Mouse (Mus musculus) testis, postnatal 10 days (tissue): Measurements from ENCODE around the gene Leng1.

Source experiments
- DNase-seq: peaks from one replicate; pipeline ENCODE4 v3.0.0; 2021; ENCODE audit warnings: low spot score

The Leng1 gene

DNA sequence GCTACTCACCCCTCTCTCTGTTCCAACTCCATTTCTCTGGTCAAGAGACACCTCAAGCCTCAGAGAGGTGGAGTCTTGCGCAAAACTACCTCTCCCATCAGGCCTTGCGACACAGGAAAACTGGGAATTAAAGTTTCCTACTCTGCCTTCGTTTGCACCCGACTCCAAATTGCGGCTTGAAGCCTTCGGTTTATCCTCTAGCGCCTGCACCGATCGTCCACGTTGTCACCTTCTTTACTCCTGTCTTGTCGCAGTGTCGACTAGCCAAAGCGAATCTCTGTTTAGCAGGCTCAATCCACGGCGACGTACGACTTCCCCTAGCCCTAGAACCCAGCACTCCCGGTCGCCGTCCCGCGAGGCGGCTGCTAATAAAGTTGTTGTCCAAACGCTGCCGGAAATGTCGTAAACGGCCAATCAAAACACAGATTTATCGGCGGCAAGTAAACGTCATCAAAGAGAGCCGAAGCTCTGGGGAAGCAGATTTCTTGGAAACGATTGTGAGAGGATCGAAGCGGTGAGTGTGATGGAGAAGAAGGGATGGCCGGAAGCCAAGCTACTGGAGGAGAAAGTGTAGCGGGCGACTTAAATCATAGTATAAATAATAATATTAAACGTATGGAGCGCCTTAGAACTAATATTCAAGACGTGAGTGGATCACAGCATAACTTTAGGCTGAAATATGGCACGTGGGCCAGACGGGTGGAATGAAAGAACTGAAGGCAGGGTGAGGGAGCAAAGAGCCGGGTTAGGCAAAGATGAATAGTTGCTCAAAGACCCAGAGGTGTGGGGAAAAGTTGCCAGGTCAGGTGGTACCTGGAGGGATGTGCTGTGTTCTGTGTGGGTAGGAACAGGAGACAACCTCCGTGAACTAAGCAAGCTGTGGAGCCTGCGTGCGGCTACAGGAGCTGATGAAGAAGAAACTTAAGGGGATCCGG lies 35.8 kb downstream of the Leng1 start, which contains the start of the genes Tfpt and Prpf31:
Gene Tfpt, minus strand, starts transcription at position 387 of the 935 bp plus-strand sequence.
Gene Prpf31, plus strand, starts transcription at position 443 of the 935 bp plus-strand sequence.
- peak; percentile 87 for DNase-seq

DNA sequence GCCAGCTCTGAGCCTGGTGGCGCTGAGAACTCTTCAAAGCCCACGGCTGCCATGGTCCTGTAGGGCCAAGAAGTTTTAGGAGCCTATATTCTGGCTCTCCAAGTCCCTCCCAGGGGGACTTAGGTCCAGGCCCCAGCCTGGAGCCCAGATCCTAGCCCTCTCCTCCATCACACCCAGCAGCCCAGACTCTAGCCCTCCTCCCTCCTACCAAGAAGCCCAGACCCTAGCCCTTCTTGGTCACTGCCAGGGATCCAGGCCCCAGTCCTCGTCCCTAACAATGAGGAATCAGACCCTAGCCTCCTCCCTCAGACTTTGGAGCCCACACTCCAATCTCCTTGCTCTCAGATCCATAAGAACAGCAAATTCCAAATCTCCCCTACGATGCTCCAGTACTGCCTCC lies 36.6 kb downstream of the Leng1 start:
- no peak for DNase-seq

DNA sequence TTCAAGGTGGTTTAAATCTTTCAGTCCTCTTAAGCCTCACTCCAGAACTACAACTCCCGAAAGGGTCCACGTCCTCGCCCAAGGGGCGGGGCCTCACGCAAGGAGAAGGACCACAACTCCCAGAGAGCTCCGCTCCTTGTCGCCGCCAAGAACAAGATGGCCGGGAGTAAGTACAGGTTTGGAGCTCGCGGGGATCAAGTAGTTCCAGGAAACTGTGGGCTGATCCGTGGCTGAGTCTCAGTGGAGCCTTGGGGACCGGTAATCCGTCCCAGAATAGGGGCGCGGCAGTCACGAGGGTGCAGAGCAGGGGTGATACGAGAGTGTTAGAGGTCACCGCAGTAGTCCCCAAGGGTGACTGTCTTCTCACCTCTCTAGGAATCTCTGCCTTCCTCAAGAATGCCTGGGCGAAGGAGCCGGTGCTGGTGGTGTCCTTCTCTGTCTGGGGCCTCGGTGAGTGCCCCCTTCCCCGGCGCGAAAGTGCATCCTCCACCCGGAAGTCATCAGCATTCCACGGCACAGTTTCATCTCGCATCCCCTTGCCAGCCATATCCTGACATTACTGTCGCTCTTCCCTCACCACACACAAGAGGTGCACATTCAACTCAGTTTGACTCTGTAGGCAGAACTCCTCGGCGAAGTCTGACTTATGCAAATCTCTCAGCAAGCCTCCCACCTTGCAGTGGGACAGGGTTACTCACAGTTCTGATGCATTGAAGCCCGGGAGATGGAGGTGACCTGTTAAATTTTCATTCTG lies 48.2 kb downstream of the Leng1 start, which contains the start of gene Ndufa3:
Gene Ndufa3, plus strand, starts transcription at position 132 of the 754 bp plus-strand sequence.
- DNase-seq: peak; percentile 91

DNA sequence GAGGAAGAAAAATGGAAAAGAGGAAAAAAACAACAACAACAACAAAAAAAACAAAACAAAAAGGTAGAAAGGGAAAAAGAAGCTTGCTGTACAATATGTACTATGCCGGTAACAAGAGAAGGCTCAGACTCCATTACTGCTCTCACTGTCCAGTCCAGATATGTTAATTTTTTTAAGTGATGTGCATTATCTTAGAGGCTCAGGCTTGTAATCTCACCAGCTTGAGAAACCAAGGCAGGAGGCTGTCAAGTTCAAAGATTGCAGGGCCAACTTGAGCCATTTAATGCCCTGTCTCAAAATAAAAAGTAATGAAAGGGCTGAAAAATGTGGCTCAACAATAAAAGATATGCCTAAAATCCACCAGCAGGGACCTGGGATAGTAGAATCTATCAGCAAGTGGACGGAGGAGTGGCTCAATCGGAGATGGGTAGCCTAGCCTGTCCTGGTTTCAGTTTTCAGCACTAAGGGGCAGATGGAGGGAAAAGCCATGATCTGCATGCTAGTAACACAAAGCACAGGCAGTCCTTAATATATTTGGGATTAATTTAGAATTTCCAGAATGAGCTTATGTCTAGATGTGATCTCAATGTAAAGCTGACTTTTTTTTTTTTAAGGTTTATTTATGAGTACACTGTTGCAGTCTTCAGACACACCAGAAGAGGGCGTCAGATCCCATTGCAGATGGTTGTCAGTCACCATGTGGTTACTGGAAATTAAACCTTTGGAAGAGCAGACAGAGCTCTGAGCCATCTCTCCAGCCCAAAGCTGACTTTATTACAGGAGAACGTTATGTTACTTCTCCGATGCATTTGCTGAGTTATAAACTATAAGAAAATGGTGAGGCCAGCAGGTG lies 49.0 kb downstream of the Leng1 start:
- no peak for DNase-seq

DNA sequence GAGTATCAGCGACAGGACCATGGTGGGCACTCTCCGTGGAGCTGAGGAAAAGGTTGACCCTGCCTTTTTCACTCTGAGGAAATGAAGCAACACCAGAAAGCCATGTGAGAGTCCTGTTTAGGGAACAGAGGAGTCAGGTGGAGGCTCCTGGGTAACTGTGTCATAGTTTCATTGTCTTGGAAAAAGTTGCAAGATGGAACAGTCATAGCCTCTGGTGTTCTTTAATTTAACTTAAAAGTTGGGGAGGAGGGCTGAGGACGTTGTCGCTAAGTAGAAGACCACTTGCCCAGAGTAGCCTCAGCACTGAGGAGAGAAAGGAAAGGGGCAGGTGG lies 49.6 kb downstream of the Leng1 start, which contains the start of gene Oscar:
Gene Oscar, minus strand, starts transcription at position 101 of the 332 bp plus-strand sequence.
- no peak for DNase-seq

DNA sequence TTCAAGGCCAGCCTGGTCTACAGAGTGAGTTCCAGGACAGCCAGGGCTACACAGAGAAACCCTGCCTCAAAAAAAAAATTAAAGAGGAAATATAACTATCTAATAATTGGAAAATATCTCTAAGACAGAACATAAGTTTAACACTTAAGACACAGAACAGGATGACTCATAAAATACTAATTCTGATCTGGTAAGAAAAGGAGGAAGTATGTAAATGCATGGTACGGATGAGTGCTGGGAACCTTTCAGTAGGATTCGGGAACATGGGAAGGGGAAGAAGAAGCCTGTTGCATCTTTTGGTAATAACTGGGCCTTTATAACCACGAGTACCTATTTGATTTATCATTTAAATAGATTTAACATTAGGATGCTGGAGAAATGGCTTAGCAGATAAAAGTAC lies 51.6 kb downstream of the Leng1 start:
- DNase-seq: no peak

DNA sequence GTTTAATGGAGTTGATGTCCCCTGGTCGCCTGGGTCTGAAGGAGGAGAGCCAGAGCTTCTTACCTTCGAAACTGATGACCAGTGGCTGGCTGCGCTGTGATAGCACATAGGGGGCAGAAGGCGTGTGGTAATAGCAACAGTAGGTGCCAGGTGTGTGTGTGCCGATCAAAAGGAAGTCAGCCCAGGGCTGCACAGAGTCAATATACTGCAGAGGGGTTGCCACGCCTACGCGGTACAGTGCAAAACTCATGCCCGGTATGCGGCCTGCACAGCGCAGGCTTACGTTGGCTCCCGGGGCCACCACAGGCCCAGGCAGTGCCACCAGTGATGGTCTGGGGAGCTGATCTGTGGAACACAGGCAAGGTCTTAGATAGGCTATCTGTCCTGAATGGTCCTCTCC lies 54.6 kb downstream of the Leng1 start:
- DNase-seq: peak; percentile 46

DNA sequence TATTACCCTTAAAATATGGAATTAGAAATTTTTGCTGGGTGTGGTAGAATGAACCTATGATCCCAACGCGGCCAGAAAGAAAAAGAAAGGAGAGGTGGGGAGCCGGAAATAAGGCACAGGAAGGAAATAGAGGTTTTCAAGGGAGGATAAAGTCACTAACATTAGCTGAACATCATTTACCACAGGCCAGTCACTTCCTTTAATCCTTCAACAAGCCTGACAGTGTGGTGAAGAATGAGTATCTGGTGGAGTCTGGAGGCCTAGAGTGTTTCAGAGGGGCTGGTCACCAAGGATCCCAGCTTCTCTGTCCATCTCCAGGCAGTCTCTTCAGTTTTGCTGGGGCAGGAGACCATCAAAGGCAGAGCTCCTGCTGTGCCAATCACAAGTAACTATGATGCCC lies 55.2 kb downstream of the Leng1 start:
- no peak for DNase-seq
